Mouse (Mus musculus): Measurements from ENCODE around the gene Trim11. TPM values are rescaled to one million over a fixed set of nuclear protein-coding genes. Genes with fewer than 3 reads are reported as not detected.
A peak's percentile ranks its signal among the peaks of the same experiment; 100 is the strongest.

The Trim11 gene
- total and polyA plus RNA-seq, 3 experiments: 24.8 to 27.0 TPM; not detected in 1

DNA sequence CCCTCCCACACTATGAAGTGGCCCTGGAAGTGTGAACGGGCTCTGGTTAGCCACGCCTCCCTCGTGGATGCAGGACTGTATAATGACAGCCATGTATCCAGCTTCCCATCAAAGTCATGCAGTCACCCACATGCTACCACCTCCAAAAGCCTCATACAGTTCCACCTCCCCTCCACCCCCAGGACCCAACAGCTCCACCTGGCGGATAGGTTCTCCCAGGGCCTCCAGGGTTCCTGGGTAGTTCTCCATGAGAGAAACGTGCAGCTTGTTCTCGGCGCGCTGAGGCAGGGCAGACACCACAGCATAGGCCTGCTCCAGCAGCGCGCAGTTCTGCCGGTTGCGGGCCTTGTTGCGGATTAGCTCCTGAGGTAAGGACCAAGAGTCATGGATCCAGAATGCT, 51.1 kb downstream of the Trim11 start:
- no peak overlapping the region for H3K27ac ChIP-seq (ENCODE audit: control insufficient read depth, low read depth, low read length)
- no peaks in the 10 kb centered on the region for H3K79me2 ChIP-seq (ENCODE audit: control insufficient read depth, insufficient read depth, low read length, poor library complexity)
- H3K36me3 ChIP-seq (ENCODE audit: control insufficient read depth in 1 of 2, insufficient read depth in 2 of 2, low read length in 2 of 2): no peaks in the 10 kb centered on the region
- no peaks in the 10 kb centered on the region for H3K9me3 ChIP-seq (replicated peaks; ENCODE audit: insufficient read depth, low read length)
- TF ChIP-seq SMC3 (IDR thresholded peaks at IDR 0.05; ENCODE audit: low read depth, low read length): peak; percentile 37; the same call in 1 of the 2 replicates
- TF ChIP-seq ETS1 (IDR thresholded peaks at IDR 0.05; ENCODE audit: low read depth, low read length): no peak
- TF ChIP-seq POLR2A (IDR thresholded peaks at IDR 0.05; ENCODE audit: control insufficient read depth in 1 of 2, insufficient read depth in 1 of 2, low read depth in 1 of 2, low read length in 2 of 2, poor library complexity in 1 of 2): no peak
- TF ChIP-seq MYC (IDR thresholded peaks at IDR 0.05; ENCODE audit: low read depth, low read length): no peak
- peak in 2 of 3 experiments; percentile 17 to 24; a peak in 2 of 6 replicates for TF ChIP-seq CTCF (IDR thresholded peaks at IDR 0.05 in 2 of 3, conservative IDR thresholded peaks at IDR 0.05 in 1 of 3; ENCODE audit: control insufficient read depth in 1 of 3, insufficient read depth in 1 of 3, low read depth in 2 of 3, low read length in 3 of 3, poor library complexity in 1 of 3, severe bottlenecking in 1 of 3)
- H3K9ac ChIP-seq (ENCODE audit: control insufficient read depth, low read depth, low read length, poor library complexity, severe bottlenecking): no peak overlapping the region
- no peaks in the 10 kb centered on the region for H3K4me1 ChIP-seq (ENCODE audit: control insufficient read depth in 1 of 2, insufficient read depth in 2 of 2, low read length in 2 of 2)
- H3K27me3 ChIP-seq (ENCODE audit: control insufficient read depth in 1 of 2, insufficient read depth in 2 of 2, low read length in 2 of 2): no peaks in the 10 kb centered on the region
- DNase-seq (ENCODE audit: low read depth, low spot score): peak; percentile 8
- H3K4me3 ChIP-seq (ENCODE audit: control insufficient read depth in 1 of 2, insufficient read depth in 1 of 2, low read depth in 2 of 2, low read length in 2 of 2): no peak overlapping the region

Other genes starting within 250 kb of the Trim11 start
- gene Olfr317, start 238.9 kb upstream of the Trim11 start, total RNA-seq (2012; rRNA removed): not detected in 2 replicates
- gene Olfr317, start 238.9 kb upstream of the Trim11 start, polyA plus RNA-seq (2012; ENCODE audit: insufficient read depth in 1 of 2, insufficient read length in 2 of 2, low read depth in 1 of 2, low replicate concordance in 2 of 2, missing spikeins in 1 of 2): not detected
- not detected in 2 replicates for gene Olfr316, start 225.4 kb upstream of the Trim11 start, total RNA-seq (2012; rRNA removed)
- not detected for gene Olfr316, start 225.4 kb upstream of the Trim11 start, polyA plus RNA-seq (2012; ENCODE audit: insufficient read depth in 1 of 2, insufficient read length in 2 of 2, low read depth in 1 of 2, low replicate concordance in 2 of 2, missing spikeins in 1 of 2)
- gene Olfr315, start 204.9 kb upstream of the Trim11 start, total RNA-seq (2012; rRNA removed): not detected in 2 replicates
- gene Olfr315, start 204.9 kb upstream of the Trim11 start, polyA plus RNA-seq (2012; ENCODE audit: insufficient read depth in 1 of 2, insufficient read length in 2 of 2, low read depth in 1 of 2, low replicate concordance in 2 of 2, missing spikeins in 1 of 2): not detected
- not detected in 2 replicates for gene Olfr314, start 195.1 kb upstream of the Trim11 start, total RNA-seq (2012; rRNA removed)
- not detected for gene Olfr314, start 195.1 kb upstream of the Trim11 start, polyA plus RNA-seq (2012; ENCODE audit: insufficient read depth in 1 of 2, insufficient read length in 2 of 2, low read depth in 1 of 2, low replicate concordance in 2 of 2, missing spikeins in 1 of 2)
- not detected in 2 replicates for gene Fam183b, start 176.1 kb upstream of the Trim11 start, total RNA-seq (2012; rRNA removed)
- not detected for gene Fam183b, start 176.1 kb upstream of the Trim11 start, polyA plus RNA-seq (2012; ENCODE audit: insufficient read depth in 1 of 2, insufficient read length in 2 of 2, low read depth in 1 of 2, low replicate concordance in 2 of 2, missing spikeins in 1 of 2)
- gene Olfr313, start 163.1 kb upstream of the Trim11 start, total RNA-seq (2012; rRNA removed): not detected in 2 replicates
- gene Olfr313, start 163.1 kb upstream of the Trim11 start, polyA plus RNA-seq (2012; ENCODE audit: insufficient read depth in 1 of 2, insufficient read length in 2 of 2, low read depth in 1 of 2, low replicate concordance in 2 of 2, missing spikeins in 1 of 2): not detected
- not detected in 2 replicates for gene Olfr312, start 148.9 kb upstream of the Trim11 start, total RNA-seq (2012; rRNA removed)
- gene Olfr312, start 148.9 kb upstream of the Trim11 start, polyA plus RNA-seq (2012; ENCODE audit: insufficient read depth in 1 of 2, insufficient read length in 2 of 2, low read depth in 1 of 2, low replicate concordance in 2 of 2, missing spikeins in 1 of 2): not detected
- not detected in 2 replicates for gene Olfr311, start 138.8 kb upstream of the Trim11 start, total RNA-seq (2012; rRNA removed)
- gene Olfr311, start 138.8 kb upstream of the Trim11 start, polyA plus RNA-seq (2012; ENCODE audit: insufficient read depth in 1 of 2, insufficient read length in 2 of 2, low read depth in 1 of 2, low replicate concordance in 2 of 2, missing spikeins in 1 of 2): not detected
- gene Gm12258, start 130.9 kb upstream of the Trim11 start, total RNA-seq (2012; rRNA removed): 1.7 and 2.1 TPM in 2 replicates
- gene Gm12258, start 130.9 kb upstream of the Trim11 start, polyA plus RNA-seq (2012; ENCODE audit: insufficient read depth in 1 of 2, insufficient read length in 2 of 2, low read depth in 1 of 2, low replicate concordance in 2 of 2, missing spikeins in 1 of 2): 1 to 10 TPM in 1 of 2 experiments, not detected in 1; 2.5 TPM
- gene 2810021J22Rik, start 110.9 kb upstream of the Trim11 start, total RNA-seq (2012; rRNA removed): 5.8 and 6.9 TPM in 2 replicates
- gene 2810021J22Rik, start 110.9 kb upstream of the Trim11 start, polyA plus RNA-seq (2012; ENCODE audit: insufficient read depth in 1 of 2, insufficient read length in 2 of 2, low read depth in 1 of 2, low replicate concordance in 2 of 2, missing spikeins in 1 of 2): 1 to 10 TPM in 1 of 2 experiments, not detected in 1; 6.2 TPM
- gene Zfp39, start 73.9 kb upstream of the Trim11 start, total RNA-seq (2012; rRNA removed): 5.2 and 6.0 TPM in 2 replicates
- 1 to 10 TPM in 1 of 2 experiments, not detected in 1; 5.1 TPM for gene Zfp39, start 73.9 kb upstream of the Trim11 start, polyA plus RNA-seq (2012; ENCODE audit: insufficient read depth in 1 of 2, insufficient read length in 2 of 2, low read depth in 1 of 2, low replicate concordance in 2 of 2, missing spikeins in 1 of 2)
- 0.62 and 1.7 TPM in 2 replicates for gene Btnl10, start 60.2 kb upstream of the Trim11 start, total RNA-seq (2012; rRNA removed)
- under 1 TPM in 1 of 2 experiments, not detected in 1; 0.92 TPM for gene Btnl10, start 60.2 kb upstream of the Trim11 start, polyA plus RNA-seq (2012; ENCODE audit: insufficient read depth in 1 of 2, insufficient read length in 2 of 2, low read depth in 1 of 2, low replicate concordance in 2 of 2, missing spikeins in 1 of 2)
- gene Rnf187, start 39.2 kb upstream of the Trim11 start, total RNA-seq (2012; rRNA removed): 282 and 337 TPM in 2 replicates
- 1,000 to 10,000 TPM in 1 of 2 experiments, 100 to 1,000 TPM in 1; 280 to 3,830 TPM for gene Rnf187, start 39.2 kb upstream of the Trim11 start, polyA plus RNA-seq (2012; ENCODE audit: insufficient read depth in 1 of 2, insufficient read length in 2 of 2, low read depth in 1 of 2, low replicate concordance in 2 of 2, missing spikeins in 1 of 2)
- 48.2 and 147 TPM in 2 replicates for gene Hist3h2ba, start 29.2 kb upstream of the Trim11 start, total RNA-seq (2012; rRNA removed)
- under 1 TPM in 1 of 2 experiments, not detected in 1; 0.21 TPM for gene Hist3h2ba, start 29.2 kb upstream of the Trim11 start, polyA plus RNA-seq (2012; ENCODE audit: insufficient read depth in 1 of 2, insufficient read length in 2 of 2, low read depth in 1 of 2, low replicate concordance in 2 of 2, missing spikeins in 1 of 2)
- gene Hist3h2a, start 23.4 kb upstream of the Trim11 start, total RNA-seq (2012; rRNA removed): 184 and 300 TPM in 2 replicates
- gene Hist3h2a, start 23.4 kb upstream of the Trim11 start, polyA plus RNA-seq (2012; ENCODE audit: insufficient read depth in 1 of 2, insufficient read length in 2 of 2, low read depth in 1 of 2, low replicate concordance in 2 of 2, missing spikeins in 1 of 2): under 1 TPM in 1 of 2 experiments, not detected in 1; 0.42 TPM
- 0.50 and 0.52 TPM in 2 replicates for gene Trim17, start 23.4 kb upstream of the Trim11 start, total RNA-seq (2012; rRNA removed)
- gene Trim17, start 23.4 kb upstream of the Trim11 start, polyA plus RNA-seq (2012; ENCODE audit: insufficient read depth in 1 of 2, insufficient read length in 2 of 2, low read depth in 1 of 2, low replicate concordance in 2 of 2, missing spikeins in 1 of 2): under 1 TPM in 1 of 2 experiments, not detected in 1; 0.82 TPM
- 0.20 and 0.54 TPM in 2 replicates for gene Obscn, start 158.3 kb downstream of the Trim11 start, total RNA-seq (2012; rRNA removed)
- gene Obscn, start 158.3 kb downstream of the Trim11 start, polyA plus RNA-seq (2012; ENCODE audit: insufficient read depth in 1 of 2, insufficient read length in 2 of 2, low read depth in 1 of 2, low replicate concordance in 2 of 2, missing spikeins in 1 of 2): under 1 TPM in 1 of 2 experiments, not detected in 1; 0.08 TPM
- gene Iba57, start 185.6 kb downstream of the Trim11 start, total RNA-seq (2012; rRNA removed): 14.9 and 18.8 TPM in 2 replicates
- gene Iba57, start 185.6 kb downstream of the Trim11 start, polyA plus RNA-seq (2012; ENCODE audit: insufficient read depth in 1 of 2, insufficient read length in 2 of 2, low read depth in 1 of 2, low replicate concordance in 2 of 2, missing spikeins in 1 of 2): 10 to 100 TPM in 1 of 2 experiments, not detected in 1; 14.7 TPM
- 0.08 TPM in 1 of 2 replicates, not detected in the other for gene Gjc2, start 205.1 kb downstream of the Trim11 start, total RNA-seq (2012; rRNA removed)
- under 1 TPM in 1 of 2 experiments, not detected in 1; 0.07 TPM for gene Gjc2, start 205.1 kb downstream of the Trim11 start, polyA plus RNA-seq (2012; ENCODE audit: insufficient read depth in 1 of 2, insufficient read length in 2 of 2, low read depth in 1 of 2, low replicate concordance in 2 of 2, missing spikeins in 1 of 2)
- 249 and 295 TPM in 2 replicates for gene Guk1, start 214.1 kb downstream of the Trim11 start, total RNA-seq (2012; rRNA removed)
- 100 to 1,000 TPM in 1 of 2 experiments, not detected in 1; 215 TPM for gene Guk1, start 214.1 kb downstream of the Trim11 start, polyA plus RNA-seq (2012; ENCODE audit: insufficient read depth in 1 of 2, insufficient read length in 2 of 2, low read depth in 1 of 2, low replicate concordance in 2 of 2, missing spikeins in 1 of 2)
- gene Mrpl55, start 224.4 kb downstream of the Trim11 start, total RNA-seq (2012; rRNA removed): 75.0 and 75.5 TPM in 2 replicates
- 10 to 100 TPM in 1 of 2 experiments, not detected in 1; 68.5 TPM for gene Mrpl55, start 224.4 kb downstream of the Trim11 start, polyA plus RNA-seq (2012; ENCODE audit: insufficient read depth in 1 of 2, insufficient read length in 2 of 2, low read depth in 1 of 2, low replicate concordance in 2 of 2, missing spikeins in 1 of 2)
- gene 2310033P09Rik, start 230.2 kb downstream of the Trim11 start, total RNA-seq (2012; rRNA removed): 29.7 and 35.5 TPM in 2 replicates
- gene 2310033P09Rik, start 230.2 kb downstream of the Trim11 start, polyA plus RNA-seq (2012; ENCODE audit: insufficient read depth in 1 of 2, insufficient read length in 2 of 2, low read depth in 1 of 2, low replicate concordance in 2 of 2, missing spikeins in 1 of 2): 10 to 100 TPM in 1 of 2 experiments, not detected in 1; 59.8 TPM

Measured in MEL (cell line).